Comparison of ENCODE assay signal across 8 mouse cellular contexts in genomic region chr5:115488841-115489698, GRCm38 (mm10). TPM values are rescaled to one million over a fixed set of nuclear protein-coding genes. Genes with fewer than 3 reads are reported as not detected.
DNase-seq lines count a peak whose midpoint lies in the region; ATAC-seq and TF ChIP-seq lines count a peak whose summit lies in the region.

No protein-coding gene starts in this region.

- WGBS in embryonic facial prominence, embryonic 12.5 days: under 1% methylated on average over 39 of the region's 39 CpGs
- WGBS in limb, embryonic 14.5 days: under 1% methylated on average over 37 of the region's 39 CpGs

- H3K4me1 ChIP-seq in embryonic facial prominence, embryonic 12.5 days: peaks cover 28% of the 10 kb centered on the region
- peaks cover 22% of the 10 kb centered on the region for H3K4me1 ChIP-seq in limb, embryonic 14.5 days (ENCODE audit: control insufficient read depth, insufficient read depth, low read length)

- peak overlapping the region; percentile 35 for H3K4me3 ChIP-seq in embryonic facial prominence, embryonic 12.5 days
- peak overlapping the region; percentile 39 for H3K4me3 ChIP-seq in limb, embryonic 14.5 days (replicated peaks; ENCODE audit: low read length)

- no peaks in the 10 kb centered on the region for H3K36me3 ChIP-seq in embryonic facial prominence, embryonic 12.5 days
- H3K36me3 ChIP-seq in limb, embryonic 14.5 days (ENCODE audit: control insufficient read depth, insufficient read depth, low read length): no peaks in the 10 kb centered on the region

- TF ChIP-seq POLR2A in limb, embryonic 14.5 days (IDR thresholded peaks at IDR 0.05; ENCODE audit: borderline replicate concordance, extremely low read depth, insufficient read depth, insufficient read length): peak; percentile 99; the same call in 1 of the 2 replicates

- peak; percentile 47 for ATAC-seq in embryonic facial prominence, embryonic 12.5 days (ENCODE audit: insufficient number of reproducible peaks, insufficient read depth, low FRiP score, low TSS enrichment)
- ATAC-seq in limb, embryonic 14.5 days (ENCODE audit: low FRiP score, low read depth): peak; percentile 71

- H3K27me3 ChIP-seq in embryonic facial prominence, embryonic 12.5 days: no peaks in the 10 kb centered on the region
- no peaks in the 10 kb centered on the region for H3K27me3 ChIP-seq in limb, embryonic 14.5 days (ENCODE audit: control insufficient read depth, insufficient read depth, low read length)

- peak overlapping the region; percentile 62; the same call in 1 of the 2 replicates for H3K9ac ChIP-seq in embryonic facial prominence, embryonic 12.5 days
- peak overlapping the region; percentile 86 for H3K9ac ChIP-seq in limb, embryonic 14.5 days (ENCODE audit: low read depth, low read length, severe bottlenecking)

- H3K27ac ChIP-seq in embryonic facial prominence, embryonic 12.5 days: peak overlapping the region; percentile 100
- peak overlapping the region; percentile 100 for H3K27ac ChIP-seq in limb, embryonic 14.5 days (replicated peaks; ENCODE audit: low read depth, low read length)

- H3K4me2 ChIP-seq in embryonic facial prominence, embryonic 12.5 days (replicated peaks): peak overlapping the region; percentile 55
- peak overlapping the region; percentile 68 for H3K4me2 ChIP-seq in limb, embryonic 14.5 days (replicated peaks; ENCODE audit: low read depth, low read length, severe bottlenecking)

- no peaks in the 10 kb centered on the region for H3K9me3 ChIP-seq in embryonic facial prominence, embryonic 12.5 days
- H3K9me3 ChIP-seq in limb, embryonic 14.5 days (ENCODE audit: control insufficient read depth, low read length): no peaks in the 10 kb centered on the region

- peak; percentile 70 for DNase-seq in 3134 (ENCODE audit: extremely low read depth, insufficient read length, low spot score)
- DNase-seq in adrenal gland, postnatal 10 days: peak; percentile 78
- DNase-seq in heart, adult 8-10 months (ENCODE audit: low spot score): peak; percentile 88
- peak; percentile 79 to 82 for DNase-seq in kidney, adult 8-10 months
- peak; percentile 91 for DNase-seq in limb, embryonic 14.5 days (ENCODE audit: low spot score)
- DNase-seq in monocyte, adult 2 months (ENCODE audit: low read depth in 1 of 2, low spot score in 2 of 2): peak; percentile 58 to 80
- peak; percentile 83 to 93 for DNase-seq in spleen, postnatal 4 days (ENCODE audit: low spot score in 2 of 2)

RNA-seq across cellular contexts. Expression of gene Sirt4, which starts 4.5 kb away (rescaled TPM):
- 10 to 100 TPM; 15.8 to 31.4 TPM for total RNA-seq in adrenal gland, postnatal 10 days (2021)
- polyA plus RNA-seq in embryonic facial prominence, embryonic 12.5 days (2016; fragmentation: Nextera tagmentation; extraction: Ambion mirVana): 23.2 and 25.9 TPM in 2 replicates
- total RNA-seq in heart, adult 8-10 months (2022): 10 to 100 TPM; 17.9 to 21.4 (median 19.6) TPM
- 69.2 and 82.4 TPM in 2 replicates for polyA plus RNA-seq in limb, embryonic 14.5 days (2012; rRNA removed)
- 20.4 and 24.1 TPM in 2 replicates for polyA plus RNA-seq in limb, embryonic 14.5 days (2014; fragmentation: Nextera tagmentation; extraction: Ambion mirVana)

RNA-seq across cellular contexts. Expression of gene Pxn, which starts 17.4 kb away (rescaled TPM):
- total RNA-seq in adrenal gland, postnatal 10 days (2021): 10 to 100 TPM; 55.1 to 72.4 TPM
- 46.8 and 47.1 TPM in 2 replicates for polyA plus RNA-seq in embryonic facial prominence, embryonic 12.5 days (2016; fragmentation: Nextera tagmentation; extraction: Ambion mirVana)
- total RNA-seq in heart, adult 8-10 months (2022): 10 to 100 TPM; 31.2 to 43.4 (median 34.1) TPM
- 119 and 145 TPM in 2 replicates for polyA plus RNA-seq in limb, embryonic 14.5 days (2012; rRNA removed)
- 25.0 and 26.3 TPM in 2 replicates for polyA plus RNA-seq in limb, embryonic 14.5 days (2014; fragmentation: Nextera tagmentation; extraction: Ambion mirVana)

RNA-seq across cellular contexts. Expression of gene Pla2g1b, which starts 23.0 kb away (rescaled TPM):
- not detected for total RNA-seq in adrenal gland, postnatal 10 days (2021)
- polyA plus RNA-seq in embryonic facial prominence, embryonic 12.5 days (2016; fragmentation: Nextera tagmentation; extraction: Ambion mirVana): not detected in 2 replicates
- total RNA-seq in heart, adult 8-10 months (2022): not detected
- polyA plus RNA-seq in limb, embryonic 14.5 days (2012; rRNA removed): not detected in 2 replicates
- polyA plus RNA-seq in limb, embryonic 14.5 days (2014; fragmentation: Nextera tagmentation; extraction: Ambion mirVana): not detected in 2 replicates

RNA-seq across cellular contexts. Expression of gene Msi1, which starts 59.7 kb away (rescaled TPM):
- total RNA-seq in adrenal gland, postnatal 10 days (2021): 10 to 100 TPM; 15.9 to 16.2 TPM
- 38.7 and 40.2 TPM in 2 replicates for polyA plus RNA-seq in embryonic facial prominence, embryonic 12.5 days (2016; fragmentation: Nextera tagmentation; extraction: Ambion mirVana)
- under 1 TPM; 0.16 to 0.52 (median 0.25) TPM for total RNA-seq in heart, adult 8-10 months (2022)
- 40.6 and 51.6 TPM in 2 replicates for polyA plus RNA-seq in limb, embryonic 14.5 days (2012; rRNA removed)
- polyA plus RNA-seq in limb, embryonic 14.5 days (2014; fragmentation: Nextera tagmentation; extraction: Ambion mirVana): 15.5 and 18.0 TPM in 2 replicates

Comparison
In these comparisons a context has a peak if more than half of its experiments do, and no peak if none do; other contexts are left out.
1. Peak in every context shown above with its lines: DNase-seq, ATAC-seq, H3K4me3 ChIP-seq and H3K27ac ChIP-seq.